Mouse (Mus musculus): ENCODE data around the gene Gpc4.

- TF ChIP-seq CHD2 (IDR thresholded peaks at IDR 0.05; ENCODE audit: low read depth, low read length) (no peak), HCFC1 (IDR thresholded peaks at IDR 0.05; ENCODE audit: borderline replicate concordance, insufficient read depth, low read length) (no peak), ZC3H11A (IDR thresholded peaks at IDR 0.05; ENCODE audit: borderline replicate concordance, low read depth, low read length) (no peak), MAFK (IDR thresholded peaks at IDR 0.05; ENCODE audit: insufficient read depth, low read depth, low read length) (no peak)
These were observed 36.3 kb downstream of the Gpc4 start for GRCm38 (mm10) chrX:52128794-52129193.
